Mouse (Mus musculus): ENCODE measurements around the gene Hsdl1.

Hsdl1 gene

DNA sequence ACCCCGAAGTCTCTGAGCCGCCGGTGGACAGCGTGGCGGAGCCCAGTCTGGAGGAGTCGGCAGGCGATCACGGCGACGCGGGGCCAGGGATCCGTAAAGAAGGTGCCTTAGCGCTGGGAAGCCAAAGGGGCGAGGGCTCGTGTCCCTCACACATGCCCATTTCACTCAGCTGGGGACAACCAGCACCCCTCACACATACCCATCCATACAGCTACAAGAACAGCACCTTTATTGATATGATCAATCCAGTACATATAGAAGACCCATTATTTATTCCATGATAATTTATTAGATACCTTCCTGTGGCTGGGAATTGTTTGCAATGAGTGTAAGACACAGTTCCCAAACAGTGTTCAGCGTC, 363 bp upstream of the Hsdl1 start:
- DNase-seq, result no peak

DNA sequence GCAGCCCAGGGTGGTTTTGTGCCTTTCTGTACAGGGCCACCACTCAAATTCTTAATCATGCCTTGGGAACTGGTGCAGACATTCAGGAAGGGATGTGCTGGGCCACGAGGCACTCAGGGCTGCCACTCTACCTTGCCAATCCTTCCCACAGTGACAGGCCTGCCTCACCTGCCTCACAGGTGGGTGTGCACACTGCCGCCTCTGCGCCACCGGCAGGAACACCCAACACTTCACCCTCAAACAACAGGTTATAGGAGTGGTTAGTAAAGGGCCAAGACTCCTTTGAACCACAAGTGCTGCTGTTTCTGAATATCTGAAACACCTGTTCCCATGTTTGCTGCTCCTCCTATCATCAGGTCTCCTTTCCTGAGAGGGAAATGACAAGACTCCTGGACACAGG, 2.6 kb downstream of the Hsdl1 start:
- DNase-seq, result no peak

- no peak for DNase-seq
These were observed 3.8 kb downstream of the Hsdl1 start for GRCm38 (mm10) chr8:119571135-119571534.

- DNase-seq, result no peak
These were observed 5.1 kb downstream of the Hsdl1 start for GRCm38 (mm10) chr8:119569881-119570280.

GRCm38 (mm10) chr8:119568951-119569350, 6.0 kb downstream of the Hsdl1 start:
- DNase-seq, result no peak

GRCm38 (mm10) chr8:119568251-119568650, 6.7 kb downstream of the Hsdl1 start:
- no peak for DNase-seq

GRCm38 (mm10) chr8:119566367-119566766, 8.6 kb downstream of the Hsdl1 start:
- no peak for DNase-seq

GRCm38 (mm10) chr8:119563849-119564251, 11.1 kb downstream of the Hsdl1 start:
- peak; percentile 46 for DNase-seq

- DNase-seq, result no peak
These were observed 15.6 kb downstream of the Hsdl1 start for GRCm38 (mm10) chr8:119559402-119559720.

DNA sequence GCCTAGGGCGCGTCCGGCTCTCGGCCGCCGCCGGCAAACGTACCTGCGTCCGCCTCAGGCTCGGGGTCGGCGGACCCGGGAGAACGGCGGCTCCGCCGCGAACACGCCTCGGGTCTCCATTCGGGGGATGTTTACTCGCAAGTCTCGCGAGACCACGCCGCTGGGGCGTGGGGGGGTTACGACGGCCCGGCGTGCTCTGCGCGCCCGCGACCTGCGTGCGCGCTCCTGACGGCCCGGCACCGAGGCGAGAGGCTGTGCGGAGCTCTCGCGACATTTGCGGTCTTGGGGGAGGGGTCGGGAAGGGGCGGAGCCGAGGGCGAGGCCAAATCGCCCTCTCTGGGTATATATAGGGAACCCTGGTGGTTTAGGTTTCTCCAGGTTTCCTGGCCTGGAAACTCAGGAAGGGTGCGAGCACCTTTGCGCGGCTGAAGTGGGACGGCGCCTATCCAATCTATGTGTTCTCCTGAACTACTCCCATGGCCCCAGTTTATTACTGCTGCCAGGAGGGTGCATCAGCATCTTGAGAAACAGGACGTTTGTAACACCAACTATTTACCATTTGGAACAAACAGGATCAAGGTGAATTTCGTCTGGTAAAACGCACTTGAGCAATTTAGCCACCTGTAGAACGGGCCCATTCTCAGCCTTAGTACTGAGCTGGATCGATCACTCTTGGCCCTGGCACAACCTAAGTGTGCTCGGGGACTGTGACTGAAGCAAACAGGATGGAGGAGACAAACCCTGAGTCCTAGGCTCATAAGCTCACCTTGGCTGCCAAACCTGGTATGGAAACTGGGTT, 16.2 kb downstream of the Hsdl1 start, which contains the start of gene Mbtps1:
TSS of gene Mbtps1 (minus strand) at position 133 of the 799 bp plus-strand sequence.
- peak; percentile 98 for DNase-seq

- DNase-seq, result no peak
These were observed 17.0 kb downstream of the Hsdl1 start for GRCm38 (mm10) chr8:119557821-119558602.

GRCm38 (mm10) chr8:119557132-119557531, 17.9 kb downstream of the Hsdl1 start:
- no peak for DNase-seq

DNA sequence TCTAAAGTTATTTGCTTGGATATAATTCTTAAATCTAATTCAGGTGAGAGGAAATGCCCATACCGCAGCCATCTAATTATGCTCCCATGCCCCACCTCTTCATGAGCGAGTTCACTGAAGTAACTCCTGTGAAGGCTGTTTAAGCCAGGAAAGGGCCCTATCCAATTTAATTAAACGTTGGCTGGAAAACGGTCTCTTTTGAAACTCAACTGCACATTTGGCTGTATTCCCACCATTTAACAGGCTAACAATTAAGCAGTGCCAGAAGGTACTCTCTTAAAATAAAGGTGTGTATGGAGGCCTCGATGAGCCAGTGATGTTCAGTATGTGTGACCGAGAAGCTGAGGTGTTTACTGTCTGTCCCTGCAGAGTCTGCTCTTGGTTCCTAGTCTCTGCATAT, 19.1 kb downstream of the Hsdl1 start:
- no peak for DNase-seq

DNA sequence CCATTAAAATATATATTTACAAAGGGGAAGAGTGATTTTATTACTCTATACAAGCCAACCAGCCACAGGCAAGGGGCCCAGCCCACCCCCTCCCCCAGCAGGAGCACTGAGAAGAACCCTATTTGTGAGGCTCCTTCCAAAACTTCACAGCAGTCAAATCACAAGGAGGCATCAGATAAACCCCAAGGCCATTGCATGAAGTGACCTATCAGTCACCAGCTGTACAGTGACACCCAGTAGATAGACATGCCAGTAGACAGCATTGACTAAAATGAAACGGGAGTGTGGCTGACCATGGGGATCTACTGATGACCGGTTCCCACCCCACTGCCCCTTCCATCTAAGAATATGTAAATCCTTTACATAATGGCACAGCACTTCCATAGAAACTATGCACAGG, 22.0 kb downstream of the Hsdl1 start:
- no peak for DNase-seq

- DNase-seq, result no peak
These were observed 26.3 kb downstream of the Hsdl1 start for GRCm38 (mm10) chr8:119548560-119549113.

DNA sequence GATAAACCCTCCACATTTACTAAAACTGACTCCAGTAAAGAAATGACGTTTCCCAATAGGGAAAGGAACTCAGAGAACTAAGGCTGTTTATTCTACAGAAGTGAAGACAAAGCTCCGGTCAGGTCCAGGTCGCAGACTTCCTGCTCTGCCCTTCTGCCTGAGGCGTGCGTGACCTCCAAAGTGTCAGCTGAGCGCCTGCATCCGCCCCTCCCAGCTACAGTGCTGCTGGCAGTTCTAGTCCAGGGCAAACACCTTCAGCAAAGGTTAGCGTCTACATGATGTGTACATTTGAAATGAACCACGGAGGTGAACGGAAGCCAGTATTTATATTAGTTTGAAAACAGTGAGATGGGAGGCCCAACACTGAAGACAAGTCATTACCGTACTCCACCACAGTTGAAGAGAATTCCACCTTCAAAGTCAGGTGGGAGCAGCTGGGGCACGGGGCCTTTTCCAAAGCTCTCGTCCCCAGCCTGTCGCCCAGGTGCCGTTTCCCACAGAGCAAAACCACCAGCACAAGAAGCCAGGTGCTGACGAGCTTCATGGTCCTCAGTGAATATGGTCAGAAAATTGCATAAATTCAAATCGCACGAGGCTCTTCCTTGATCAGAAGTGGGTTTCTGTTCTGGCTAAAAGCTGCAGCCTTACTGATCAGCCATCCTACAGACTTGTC, 27.8 kb downstream of the Hsdl1 start:
- no peak for DNase-seq

- DNase-seq, result no peak
These were observed 29.2 kb downstream of the Hsdl1 start for GRCm38 (mm10) chr8:119545791-119546190.

GRCm38 (mm10) chr8:119545180-119545579, 29.8 kb downstream of the Hsdl1 start:
- DNase-seq, result no peak

GRCm38 (mm10) chr8:119544606-119545005, 30.4 kb downstream of the Hsdl1 start:
- DNase-seq, result no peak

DNA sequence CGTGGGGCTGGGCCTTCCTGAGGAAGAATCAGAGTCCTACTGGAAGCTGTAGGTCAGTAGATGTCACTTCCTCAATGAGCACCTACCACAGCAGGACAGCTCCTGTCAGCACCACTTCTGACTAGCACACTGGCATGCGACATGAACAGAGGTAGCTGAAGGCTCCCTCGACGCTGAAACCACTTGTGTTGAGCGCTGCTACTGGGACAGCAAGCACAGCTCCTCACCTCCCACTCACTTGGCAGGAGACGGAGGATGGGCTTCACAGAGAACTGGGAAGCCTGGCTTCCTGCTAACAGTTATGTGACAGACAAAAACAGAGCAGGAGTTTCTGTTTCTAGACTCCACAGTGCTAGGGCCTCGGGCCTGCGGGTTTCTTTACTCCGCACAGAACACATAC, 43.0 kb downstream of the Hsdl1 start:
- no peak for DNase-seq

- DNase-seq, result no peak
These were observed 43.6 kb downstream of the Hsdl1 start for GRCm38 (mm10) chr8:119531397-119531796.

DNA sequence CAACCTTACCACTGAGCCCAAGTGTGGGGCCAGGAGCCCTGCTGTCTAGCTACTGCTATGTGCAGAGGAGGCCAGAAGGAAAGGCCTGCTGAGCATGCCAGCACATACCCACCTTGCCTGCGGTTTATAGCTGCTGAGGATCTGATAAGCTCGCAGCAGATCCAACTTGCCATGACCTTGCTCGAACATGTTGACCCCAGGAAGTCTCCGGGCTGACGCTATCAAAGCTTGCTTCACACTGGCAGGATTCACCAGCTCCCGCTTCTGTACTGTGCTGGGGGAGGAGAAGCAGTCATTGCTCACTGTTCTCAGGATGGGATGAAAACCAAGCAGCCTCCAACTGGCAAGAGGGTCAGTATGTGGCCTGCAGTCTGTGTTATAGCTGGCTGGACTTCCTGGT, 44.0 kb downstream of the Hsdl1 start:
- DNase-seq, result no peak

GRCm38 (mm10) chr8:119528762-119529161, 46.2 kb downstream of the Hsdl1 start:
- no peak for DNase-seq

DNA sequence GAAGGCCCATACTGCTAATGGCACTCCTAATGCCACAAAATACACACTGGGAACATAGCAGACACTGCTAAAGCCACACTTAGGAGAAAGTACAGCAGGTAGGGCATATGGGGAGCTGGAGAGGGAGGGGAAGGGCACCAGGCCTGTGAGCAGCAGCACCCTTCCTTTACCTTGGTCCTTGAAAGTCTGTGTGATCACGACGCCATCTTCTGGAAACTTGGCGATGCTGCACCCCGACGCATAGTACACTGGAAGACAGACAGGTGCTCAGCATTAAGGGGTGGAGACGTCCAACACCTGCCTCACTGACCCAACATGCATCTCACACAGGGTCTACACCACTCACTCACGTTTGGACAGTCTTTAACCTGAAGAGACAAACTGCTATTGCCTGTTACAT, 54.9 kb downstream of the Hsdl1 start:
- DNase-seq, result no peak
